Mouse (Mus musculus): ENCODE measurements around the gene Tmem88b.

GRCm38 (mm10) chr4:155734350-155734941 lies 51.2 kb downstream of the Tmem88b start, which contains the start of gene Tmem240:
- no peak for TF ChIP-seq CTCF (IDR thresholded peaks at IDR 0.05; ENCODE audit: control insufficient read depth, insufficient read depth, insufficient read length)
- TF ChIP-seq MAX (IDR thresholded peaks at IDR 0.05), result no peak
- TF ChIP-seq USF1 (IDR thresholded peaks at IDR 0.05; ENCODE audit: low read depth), result no peak
- TF ChIP-seq MYOG (IDR thresholded peaks at IDR 0.05; ENCODE audit: control insufficient read depth, extremely low read depth, insufficient read length), result no peak
